Mouse (Mus musculus): ENCODE measurements around the gene Calhm4. TPM values are rescaled to one million over a fixed set of nuclear protein-coding genes. Genes with fewer than 3 reads are reported as not detected.

Gene Calhm4
- total RNA-seq (2015; ENCODE audit: low replicate concordance) (not detected in 2 replicates), total RNA-seq (2017; ENCODE audit: low replicate concordance) (not detected in 2 replicates)

- no peak for ATAC-seq (replicated peaks; ENCODE audit: low FRiP score, poor library complexity, severe bottlenecking)
These were observed at the start of gene Calhm4 for GRCm38 (mm10) chr10:34044210-34044609. Gene Calhm4, minus strand, starts transcription at chr10:34044310.

GRCm38 (mm10) chr10:34091888-34092287, 47.8 kb upstream of the Calhm4 start:
- ATAC-seq (replicated peaks; ENCODE audit: low FRiP score, poor library complexity, severe bottlenecking) = no peak

GRCm38 (mm10) chr10:34090481-34090880, 46.4 kb upstream of the Calhm4 start:
- no peak for ATAC-seq (replicated peaks; ENCODE audit: low FRiP score, poor library complexity, severe bottlenecking)

- ATAC-seq (replicated peaks; ENCODE audit: low FRiP score, poor library complexity, severe bottlenecking) = no peak
These were observed 45.4 kb upstream of the Calhm4 start for GRCm38 (mm10) chr10:34089517-34089916.

- no peak for ATAC-seq (replicated peaks; ENCODE audit: low FRiP score, poor library complexity, severe bottlenecking)
These were observed 44.4 kb upstream of the Calhm4 start for GRCm38 (mm10) chr10:34088515-34088914.

- no peak for ATAC-seq (replicated peaks; ENCODE audit: low FRiP score, poor library complexity, severe bottlenecking)
These were observed 42.4 kb upstream of the Calhm4 start for GRCm38 (mm10) chr10:34086514-34086913.

GRCm38 (mm10) chr10:34074522-34075200, 30.6 kb upstream of the Calhm4 start:
- ATAC-seq (replicated peaks; ENCODE audit: low FRiP score, poor library complexity, severe bottlenecking) = no peak

- no peak for ATAC-seq (replicated peaks; ENCODE audit: low FRiP score, poor library complexity, severe bottlenecking)
These were observed 27.5 kb upstream of the Calhm4 start for GRCm38 (mm10) chr10:34071650-34072049.

- ATAC-seq (replicated peaks; ENCODE audit: low FRiP score, poor library complexity, severe bottlenecking) = no peak
These were observed 26.9 kb upstream of the Calhm4 start for GRCm38 (mm10) chr10:34070999-34071492.

GRCm38 (mm10) chr10:34069606-34070005, 25.5 kb upstream of the Calhm4 start:
- no peak for ATAC-seq (replicated peaks; ENCODE audit: low FRiP score, poor library complexity, severe bottlenecking)

GRCm38 (mm10) chr10:34066591-34066990, 22.5 kb upstream of the Calhm4 start:
- ATAC-seq (replicated peaks; ENCODE audit: low FRiP score, poor library complexity, severe bottlenecking) = no peak

GRCm38 (mm10) chr10:34053987-34054386, 9.9 kb upstream of the Calhm4 start:
- ATAC-seq (replicated peaks; ENCODE audit: low FRiP score, poor library complexity, severe bottlenecking) = no peak

GRCm38 (mm10) chr10:34037401-34037800, 6.7 kb downstream of the Calhm4 start, which contains the start of gene Trappc3l:
Gene Trappc3l, plus strand, starts transcription at chr10:34037597.
- no peak for ATAC-seq (replicated peaks; ENCODE audit: low FRiP score, poor library complexity, severe bottlenecking)

- ATAC-seq (replicated peaks; ENCODE audit: low FRiP score, poor library complexity, severe bottlenecking) = peak; percentile 86
These were observed 7.5 kb downstream of the Calhm4 start for GRCm38 (mm10) chr10:34036587-34036986.

- no peak for ATAC-seq (replicated peaks; ENCODE audit: low FRiP score, poor library complexity, severe bottlenecking)
These were observed 10.3 kb downstream of the Calhm4 start for GRCm38 (mm10) chr10:34033630-34034305.

GRCm38 (mm10) chr10:34030322-34030721, 13.8 kb downstream of the Calhm4 start:
- ATAC-seq (replicated peaks; ENCODE audit: low FRiP score, poor library complexity, severe bottlenecking) = no peak

GRCm38 (mm10) chr10:34019302-34020075, 24.6 kb downstream of the Calhm4 start, which contains the start of gene Rwdd1:
Gene Rwdd1, minus strand, starts transcription at chr10:34019624.
- ATAC-seq (replicated peaks; ENCODE audit: low FRiP score, poor library complexity, severe bottlenecking) = peak; percentile 98

GRCm38 (mm10) chr10:34018746-34019301, 25.3 kb downstream of the Calhm4 start:
- no peak for ATAC-seq (replicated peaks; ENCODE audit: low FRiP score, poor library complexity, severe bottlenecking)

- ATAC-seq (replicated peaks; ENCODE audit: low FRiP score, poor library complexity, severe bottlenecking) = no peak
These were observed 30.9 kb downstream of the Calhm4 start for GRCm38 (mm10) chr10:34013241-34013640.

GRCm38 (mm10) chr10:34012581-34012980, 31.5 kb downstream of the Calhm4 start:
- ATAC-seq (replicated peaks; ENCODE audit: low FRiP score, poor library complexity, severe bottlenecking) = no peak
